Mouse (Mus musculus) liver, embryonic 11.5 days (tissue): ENCODE results near the gene Pnpla3. TPM values are rescaled to one million over a fixed set of nuclear protein-coding genes. Genes with fewer than 3 reads are reported as not detected.

ENCODE experiments used
- ATAC-seq: fragments of 200-750 bp; cut with Nextera tagmentation; replicated peaks from 2 replicates; pipeline ENCODE4 v1.8.0; 2017; ENCODE audit warnings: moderate number of reproducible peaks, mild to moderate bottlenecking, moderate TSS enrichment, moderate library complexity; ENCODE audit not compliant: low FRiP score
- DNase-seq: peaks from one replicate; pipeline ENCODE4 v3.0.0-alpha.2; 2017; ENCODE audit warnings: low spot score
- H3K27ac ChIP-seq: fragments of 300-500 bp; sonication (generic); 2 replicates; pipeline ENCODE4 v1.5.1; 2014; ENCODE audit warnings: mild to moderate bottlenecking, low read depth, low read length, control low read depth
- H3K27me3 ChIP-seq: fragments of 300-500 bp; sonication (generic); replicated peaks from 2 replicates; pipeline ENCODE4 v1.6.1; 2014; ENCODE audit warnings: low read length, mixed read lengths; ENCODE audit not compliant: control insufficient read depth, insufficient read depth
- H3K36me3 ChIP-seq: fragments of 300-500 bp; sonication (generic); 2 replicates; pipeline ENCODE4 v1.6.1; 2014; ENCODE audit warnings: mild to moderate bottlenecking, low read length, moderate library complexity, mixed read lengths; ENCODE audit not compliant: control insufficient read depth, insufficient read depth
- H3K4me1 ChIP-seq: fragments of 300-500 bp; sonication (generic); replicated peaks from 2 replicates; pipeline ENCODE4 v1.6.1; 2014; ENCODE audit warnings: low read length, mixed read lengths; ENCODE audit not compliant: control insufficient read depth, insufficient read depth
- H3K4me2 ChIP-seq: fragments of 300-500 bp; sonication (generic); 2 replicates; pipeline ENCODE4 v1.6.1; 2014; ENCODE audit warnings: mild to moderate bottlenecking, control low read depth, moderate library complexity
- H3K4me3 ChIP-seq: fragments of 300-500 bp; sonication (generic); 2 replicates; pipeline ENCODE4 v1.5.1; 2014; ENCODE audit warnings: low read depth, low read length, control low read depth
- H3K9ac ChIP-seq: fragments of 300-500 bp; sonication (generic); 2 replicates; pipeline ENCODE4 v1.6.1; 2014; ENCODE audit warnings: low read depth, low read length, control low read depth
- H3K9me3 ChIP-seq: fragments of 300-500 bp; sonication (generic); 2 replicates; pipeline ENCODE4 v1.6.1; 2016; ENCODE audit warnings: low read length, inconsistent platforms, mixed read lengths; ENCODE audit not compliant: control insufficient read depth
- WGBS: fragments of 180-500 bp; shearing (Covaris S2); extraction: QIAGEN DNeasy Blood & Tissue Kit; methylation state at CpG from one replicate; pipeline ENCODE4 v1.1.7; 2014; 5-methylcytosine and 5-hydroxymethylcytosine counted together
- polyA plus RNA-seq: library from polyadenylated mRNA; unstranded; fragments of >200 nt; fragmentation: Nextera tagmentation; extraction: Ambion mirVana; gene quantifications from 2 replicates; pipeline ENCODE4 v1.2.1, GENCODE M21; 2014

Pnpla3 gene
- polyA plus RNA-seq, 1 experiment from 2014 or later, result 2.3 TPM

GRCm38 (mm10) chr15:84188887-84189530 is 21.4 kb downstream of the Pnpla3 start:
- H3K4me2 ChIP-seq, result no peak overlapping the region
- DNase-seq, result no peak
- H3K27me3 ChIP-seq, result no peaks in the 10 kb centered on the region
- no peaks in the 10 kb centered on the region for H3K9me3 ChIP-seq
- H3K9ac ChIP-seq, result no peak overlapping the region
- H3K27ac ChIP-seq, result no peak overlapping the region
- no peak for ATAC-seq
- peaks cover 13% of the 10 kb centered on the region for H3K4me1 ChIP-seq
- WGBS, result 60% methylated on average over 2 of the region's 2 CpGs
- no peak overlapping the region for H3K4me3 ChIP-seq
- no peaks in the 10 kb centered on the region for H3K36me3 ChIP-seq

- no peak for ATAC-seq
- Histone ChIP-seq H3K36me3 (peaks cover 3% of the 10 kb centered on the region; the same call in 1 of the 2 replicates), H3K4me2 (no peak overlapping the region), H3K4me1 (peaks cover 13% of the 10 kb centered on the region), H3K27me3 (no peaks in the 10 kb centered on the region), H3K9ac (no peak overlapping the region), H3K4me3 (no peak overlapping the region), H3K27ac (no peak overlapping the region), H3K9me3 (no peaks in the 10 kb centered on the region)
- no peak for DNase-seq
- 45% methylated on average over 3 of the region's 3 CpGs for WGBS
Observed at GRCm38 (mm10) chr15:84189881-84190280, 22.2 kb downstream of the Pnpla3 start.

- no peaks in the 10 kb centered on the region for H3K27me3 ChIP-seq
- peak overlapping the region; percentile 97 for H3K27ac ChIP-seq
- H3K4me1 ChIP-seq, result peaks cover 13% of the 10 kb centered on the region
- peak overlapping the region; percentile 61 for H3K4me2 ChIP-seq
- H3K4me3 ChIP-seq, result peak overlapping the region; percentile 96
- ATAC-seq, result no peak
- no peak for DNase-seq
- H3K36me3 ChIP-seq, result peaks cover 6% of the 10 kb centered on the region
- 2% methylated on average over 9 of the region's 9 CpGs for WGBS
- H3K9ac ChIP-seq, result peak overlapping the region; percentile 89
- H3K9me3 ChIP-seq, result no peaks in the 10 kb centered on the region
Observed at GRCm38 (mm10) chr15:84191724-84192057, 24.1 kb downstream of the Pnpla3 start.

- ATAC-seq (peak; percentile 97), DNase-seq (peak; percentile 93)
- WGBS, result 2% methylated on average over 48 of the region's 48 CpGs
- Histone ChIP-seq H3K36me3 (peaks cover 10% of the 10 kb centered on the region), H3K4me3 (peak within 1 kb of the TSS; percentile 96), H3K4me2 (peak within 1 kb of the TSS; percentile 61), H3K27ac (peak within 1 kb of the TSS; percentile 97), H3K27me3 (no peaks in the 10 kb centered on the region), H3K4me1 (peaks cover 13% of the 10 kb centered on the region), H3K9me3 (no peaks in the 10 kb centered on the region), H3K9ac (peak within 1 kb of the TSS; percentile 89)
Observed at GRCm38 (mm10) chr15:84192058-84192791, 24.6 kb downstream of the Pnpla3 start, which contains the start of gene Samm50. Gene Samm50, plus strand, starts transcription at chr15:84192241.

- H3K9me3 ChIP-seq, result no peaks in the 10 kb centered on the region
- H3K4me2 ChIP-seq, result no peak overlapping the region
- H3K9ac ChIP-seq, result no peak overlapping the region
- 89% methylated on average over 8 of the region's 8 CpGs for WGBS
- H3K27ac ChIP-seq, result no peak overlapping the region
- H3K36me3 ChIP-seq, result peaks cover 51% of the 10 kb centered on the region
- no peak overlapping the region for H3K4me3 ChIP-seq
- no peaks in the 10 kb centered on the region for H3K27me3 ChIP-seq
- DNase-seq, result no peak
- H3K4me1 ChIP-seq, result peaks cover 10% of the 10 kb centered on the region
- no peak for ATAC-seq
Observed at GRCm38 (mm10) chr15:84196486-84197165, 29.0 kb downstream of the Pnpla3 start.

GRCm38 (mm10) chr15:84207327-84207726 is 39.7 kb downstream of the Pnpla3 start:
- Histone ChIP-seq H3K27me3 (no peaks in the 10 kb centered on the region), H3K4me2 (no peak overlapping the region), H3K9me3 (no peaks in the 10 kb centered on the region), H3K9ac (no peak overlapping the region), H3K4me3 (no peak overlapping the region), H3K36me3 (peaks cover 66% of the 10 kb centered on the region), H3K27ac (no peak overlapping the region), H3K4me1 (peaks cover 30% of the 10 kb centered on the region)
- 80% methylated on average over 4 of the region's 4 CpGs for WGBS
- no peak for DNase-seq
- ATAC-seq, result no peak

- ATAC-seq (peak; percentile 92), DNase-seq (peak; percentile 67)
- peak overlapping the region; percentile 65 for H3K9ac ChIP-seq
- H3K4me1 ChIP-seq, result peaks cover 32% of the 10 kb centered on the region
- peaks cover 50% of the 10 kb centered on the region for H3K36me3 ChIP-seq
- peak overlapping the region; percentile 87 for H3K27ac ChIP-seq
- 49% methylated on average over 11 of the region's 11 CpGs for WGBS
- H3K9me3 ChIP-seq, result no peaks in the 10 kb centered on the region
- no peaks in the 10 kb centered on the region for H3K27me3 ChIP-seq
- H3K4me3 ChIP-seq, result peak overlapping the region; percentile 2; the same call in 1 of the 2 replicates
- H3K4me2 ChIP-seq, result peak overlapping the region; percentile 59
Observed at GRCm38 (mm10) chr15:84209517-84210412, 42.1 kb downstream of the Pnpla3 start.

- Histone ChIP-seq H3K36me3 (peaks cover 47% of the 10 kb centered on the region), H3K27me3 (no peaks in the 10 kb centered on the region), H3K4me3 (peak overlapping the region; percentile 2; the same call in 1 of the 2 replicates), H3K4me2 (peak overlapping the region; percentile 59), H3K9ac (peak overlapping the region; percentile 65), H3K9me3 (no peaks in the 10 kb centered on the region), H3K4me1 (peaks cover 32% of the 10 kb centered on the region), H3K27ac (peak overlapping the region; percentile 87)
- WGBS, result 79% methylated on average over 13 of the region's 13 CpGs
- DNase-seq, result no peak
- ATAC-seq, result no peak
Observed at GRCm38 (mm10) chr15:84210461-84210860, 42.8 kb downstream of the Pnpla3 start.
